In the genomic region with DNA sequence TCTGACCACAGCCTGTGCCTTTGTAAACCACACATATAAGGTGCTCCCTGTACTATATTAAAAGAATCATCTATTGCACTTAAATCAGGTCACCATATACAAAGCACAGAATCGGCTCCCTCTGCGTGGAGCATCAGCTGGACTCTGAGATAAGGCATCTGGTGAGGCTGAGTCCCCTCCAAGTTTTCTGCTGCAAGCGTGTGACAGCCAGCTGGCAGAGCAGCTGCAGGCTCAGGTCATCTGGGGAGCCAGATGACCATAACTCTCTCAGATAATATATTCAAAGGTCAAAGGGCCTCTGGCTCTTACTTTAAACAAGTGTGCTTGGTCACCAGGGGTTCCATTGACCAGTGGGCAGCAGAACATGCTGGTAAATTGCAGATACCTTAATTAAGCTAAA, we compare ENCODE assay signal across 11 mouse cellular contexts.
DNase-seq lines count a peak whose midpoint lies in the region; ATAC-seq and TF ChIP-seq lines count a peak whose summit lies in the region.
"Had no signal": no experiment of that assay in that cellular context is flagged by ENCODE, and none has a peak within 500 bp of the region (broad histone marks: within the 10 kb centered on the region; RNA-seq: fewer than 3 reads in every experiment).

No protein-coding gene starts in this region.

- H3K9ac ChIP-seq in midbrain, embryonic 12.5 days (replicated peaks) = no peak overlapping the region
- no peak overlapping the region for H3K9ac ChIP-seq in forebrain, embryonic 11.5 days (ENCODE audit: low read length)
- H3K9ac ChIP-seq: liver, embryonic 13.5 days had no signal

- H3K9me3 ChIP-seq in midbrain, embryonic 12.5 days = no peaks in the 10 kb centered on the region
- H3K9me3 ChIP-seq in forebrain, embryonic 11.5 days (ENCODE audit: control insufficient read depth, low read length) = no peaks in the 10 kb centered on the region
- H3K9me3 ChIP-seq: forebrain, embryonic 10.5 days; liver, embryonic 13.5 days had no signal

- TF ChIP-seq CTCF in kidney, adult 2 months (conservative IDR thresholded peaks at IDR 0.05; ENCODE audit: insufficient read depth, insufficient read length, low read depth, low read length) = no peak

- H3K27ac ChIP-seq in kidney, adult 2 months (ENCODE audit: insufficient read depth, low read depth, low read length) = no peak overlapping the region
- 0 out of 2 replicates have a peak overlapping the region, but pooled peaks have one; percentile 15 for H3K27ac ChIP-seq in midbrain, embryonic 12.5 days (replicated peaks)
- H3K27ac ChIP-seq in forebrain, embryonic 11.5 days (ENCODE audit: low read depth, low read length) = no peak overlapping the region
- H3K27ac ChIP-seq: forebrain, embryonic 10.5 days; liver, embryonic 13.5 days had no signal

- no peaks in the 10 kb centered on the region for H3K36me3 ChIP-seq in kidney, adult 2 months (ENCODE audit: control insufficient read depth, insufficient read depth, low read length)
- no peaks in the 10 kb centered on the region for H3K36me3 ChIP-seq in midbrain, embryonic 12.5 days
- no peaks in the 10 kb centered on the region for H3K36me3 ChIP-seq in forebrain, embryonic 11.5 days (ENCODE audit: control insufficient read depth, insufficient read depth, low read length)
- H3K36me3 ChIP-seq: forebrain, embryonic 10.5 days; liver, embryonic 13.5 days had no signal

- TF ChIP-seq POLR2A in kidney, adult 2 months (IDR thresholded peaks at IDR 0.05; ENCODE audit: low read depth, low read length) = no peak

- 34% methylated on average over 3 of the region's 3 CpGs for WGBS in kidney, adult 2 months
- WGBS in midbrain, embryonic 12.5 days = 48% methylated on average over 3 of the region's 3 CpGs
- WGBS in forebrain, embryonic 11.5 days = 68% methylated on average over 3 of the region's 3 CpGs

- 0 out of 2 replicates have a peak, but pooled peaks cover 5% of the 10 kb centered on the region for H3K4me1 ChIP-seq in kidney, adult 2 months (ENCODE audit: control insufficient read depth, insufficient read depth, low read length)
- H3K4me1 ChIP-seq in midbrain, embryonic 12.5 days = peaks cover 18% of the 10 kb centered on the region
- no peaks in the 10 kb centered on the region for H3K4me1 ChIP-seq in forebrain, embryonic 11.5 days (replicated peaks; ENCODE audit: control insufficient read depth, insufficient read depth, low read length)

- H3K27me3 ChIP-seq in kidney, adult 2 months (replicated peaks; ENCODE audit: control insufficient read depth, insufficient read depth, low read length) = no peaks in the 10 kb centered on the region
- H3K27me3 ChIP-seq in midbrain, embryonic 12.5 days = no peaks in the 10 kb centered on the region
- no peaks in the 10 kb centered on the region for H3K27me3 ChIP-seq in forebrain, embryonic 11.5 days (ENCODE audit: control insufficient read depth, insufficient read depth, low read length)
- H3K27me3 ChIP-seq: liver, embryonic 13.5 days had no signal

- peak; percentile 22 for DNase-seq in kidney, adult 2 months
- DNase-seq in kidney, adult 9 months = no peak
- peak; percentile 75 for DNase-seq in embryo, embryonic 11 days
- DNase-seq in heart, postnatal 36 days = peak; percentile 21
- no peak for DNase-seq in layer of hippocampus, postnatal 36 days
- DNase-seq in cerebellum, adult 11-12 months = no peak
- DNase-seq in forebrain, embryonic 11.5 days (ENCODE audit: low spot score) = no peak
- DNase-seq: liver, embryonic 13.5 days; thymus, adult 2 months had no signal

- no peak overlapping the region for H3K4me3 ChIP-seq in kidney, adult 2 months (ENCODE audit: insufficient read depth, low read depth, low read length)
- H3K4me3 ChIP-seq in midbrain, embryonic 12.5 days = no peak overlapping the region
- H3K4me3 ChIP-seq in forebrain, embryonic 11.5 days (ENCODE audit: low read depth, low read length) = no peak overlapping the region
- H3K4me3 ChIP-seq: forebrain, embryonic 10.5 days; liver, embryonic 13.5 days had no signal

- no peak overlapping the region for H3K4me2 ChIP-seq in midbrain, embryonic 12.5 days (replicated peaks)
- no peak overlapping the region for H3K4me2 ChIP-seq in forebrain, embryonic 11.5 days (ENCODE audit: low read depth, low read length, severe bottlenecking)
- H3K4me2 ChIP-seq: liver, embryonic 13.5 days had no signal

- intact Hi-C loops in heart, postnatal 36 days (cut with DNase I) = no loop called here

- peak; percentile 70 for ATAC-seq in midbrain, embryonic 12.5 days (ENCODE audit: low FRiP score, low read depth)
- ATAC-seq in forebrain, embryonic 11.5 days (replicated peaks; ENCODE audit: low FRiP score) = no peak

Comparison
In these comparisons a context has a peak if more than half of its experiments do, and no peak if none do; other contexts are left out.
1. DNase-seq: peak in kidney, adult 2 months (single experiment), embryo, embryonic 11 days (single experiment) and heart, postnatal 36 days (2 of 2); none in kidney, adult 9 months (single experiment), layer of hippocampus, postnatal 36 days (0 of 2), cerebellum, adult 11-12 months (single experiment) and forebrain, embryonic 11.5 days (single experiment).